Mouse (Mus musculus): ENCODE results near the gene Xrcc5. TPM values are rescaled to one million over a fixed set of nuclear protein-coding genes. Genes with fewer than 3 reads are reported as not detected.

Gene Xrcc5
- polyA plus RNA-seq, 1 experiment from 2014 or later: 24.0 TPM

DNA sequence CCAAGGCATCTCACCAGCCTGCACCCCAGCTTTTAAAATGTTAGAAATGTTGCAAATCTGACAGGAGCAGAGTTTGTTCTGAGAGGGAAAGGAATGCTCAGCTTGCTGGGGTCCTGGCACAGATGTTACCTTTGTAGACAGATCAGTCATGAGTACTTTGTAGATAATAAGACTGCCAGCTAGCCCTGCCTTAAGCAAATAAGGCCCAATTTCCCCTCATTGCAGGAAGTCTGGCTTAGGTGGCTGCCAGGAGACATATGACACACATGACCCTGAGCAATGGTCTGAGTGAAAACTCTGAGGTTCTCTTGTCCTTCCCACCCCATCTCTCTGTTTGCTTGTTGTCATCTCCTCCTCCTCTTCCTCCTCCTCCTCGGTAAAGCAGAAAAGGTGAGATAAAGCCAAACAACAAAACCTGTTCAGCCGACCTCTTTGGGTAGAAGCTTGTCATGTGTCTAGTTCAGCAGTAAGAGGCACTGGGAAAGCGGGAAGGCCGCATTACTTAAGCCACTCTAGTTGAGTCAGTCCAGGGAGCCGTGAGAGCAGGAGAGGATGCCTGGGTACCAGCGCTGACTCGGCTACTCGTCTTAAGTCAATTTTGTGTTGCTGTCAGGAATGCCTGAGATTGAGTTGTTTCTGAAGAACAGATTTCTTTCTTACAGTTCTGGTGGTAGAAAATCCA lies 92.6 kb downstream of the Xrcc5 start:
- Histone ChIP-seq H3K4me3 (replicated peaks) (no peak overlapping the region), H3K27ac (no peak overlapping the region), H3K27me3 (no peaks in the 10 kb centered on the region), H3K9ac (no peak overlapping the region), H3K4me1 (replicated peaks) (no peaks in the 10 kb centered on the region), H3K4me2 (no peak overlapping the region), H3K9me3 (replicated peaks) (no peaks in the 10 kb centered on the region), H3K36me3 (peaks cover 16% of the 10 kb centered on the region)
- 67% methylated on average over 8 of the region's 8 CpGs for WGBS (ENCODE audit: insufficient replicate concordance)
- ATAC-seq (ENCODE audit: low read depth) (no peak), DNase-seq (no peak)

- WGBS (ENCODE audit: insufficient replicate concordance): 73% methylated on average over 9 of the region's 9 CpGs
- no peak overlapping the region for H3K9ac ChIP-seq
These were observed 93.4 kb downstream of the Xrcc5 start for GRCm38 (mm10) chr1:72400616-72401015.

GRCm38 (mm10) chr1:72401331-72402069 lies 94.3 kb downstream of the Xrcc5 start:
- no peak overlapping the region for H3K9ac ChIP-seq
- H3K27me3 ChIP-seq: no peaks in the 10 kb centered on the region
- no peak overlapping the region for H3K4me3 ChIP-seq (replicated peaks)
- ATAC-seq (ENCODE audit: low read depth) (no peak), DNase-seq (no peak)
- H3K4me1 ChIP-seq (replicated peaks): no peaks in the 10 kb centered on the region
- 0 out of 2 replicates have a peak, but pooled peaks cover 5% of the 10 kb centered on the region for H3K36me3 ChIP-seq
- WGBS (ENCODE audit: insufficient replicate concordance): 68% methylated on average over 8 of the region's 8 CpGs
- no peak overlapping the region for H3K27ac ChIP-seq
- no peaks in the 10 kb centered on the region for H3K9me3 ChIP-seq (replicated peaks)
- H3K4me2 ChIP-seq: no peak overlapping the region

More at GRCm38 (mm10) chr1:72400616-72401015, 93.4 kb downstream of the Xrcc5 start:
- Histone ChIP-seq H3K27me3 (no peaks in the 10 kb centered on the region), H3K4me2 (no peak overlapping the region), H3K4me3 (replicated peaks) (no peak overlapping the region), H3K27ac (no peak overlapping the region), H3K36me3 (peaks cover 9% of the 10 kb centered on the region; the same call in 1 of the 2 replicates), H3K9me3 (replicated peaks) (no peaks in the 10 kb centered on the region), H3K4me1 (replicated peaks) (no peaks in the 10 kb centered on the region)
- no peak for DNase-seq
- ATAC-seq (ENCODE audit: low read depth): no peak

DNA sequence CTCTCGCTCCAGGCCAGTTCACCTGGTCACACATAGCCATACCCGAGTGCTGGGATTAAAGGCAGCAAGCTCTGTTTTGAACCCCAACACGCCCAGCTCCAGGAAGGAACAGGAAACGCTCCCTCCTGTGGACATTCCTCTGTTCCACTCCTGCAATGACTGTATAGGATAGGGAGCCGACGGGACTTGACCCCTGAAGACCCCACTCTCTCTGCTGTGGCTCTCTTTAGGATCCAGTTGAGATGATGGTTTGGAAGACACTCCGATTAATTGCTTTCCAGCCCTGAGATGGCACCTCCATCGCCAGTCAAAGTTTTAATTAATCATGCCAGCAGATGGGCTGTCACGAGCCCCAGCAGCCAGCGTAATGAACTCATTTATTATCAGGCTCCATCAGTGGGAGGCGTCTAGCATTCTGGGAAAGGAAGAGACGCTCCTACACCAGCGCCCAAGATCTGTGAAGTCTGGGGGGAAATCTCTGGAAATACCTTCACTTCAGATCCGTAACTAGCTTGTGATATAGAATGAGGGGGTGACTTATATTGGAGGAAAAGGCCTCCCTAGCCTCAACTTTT lies 99.4 kb downstream of the Xrcc5 start:
- Histone ChIP-seq H3K27ac (no peak overlapping the region), H3K9ac (no peak overlapping the region), H3K9me3 (replicated peaks) (no peaks in the 10 kb centered on the region), H3K4me3 (replicated peaks) (no peak overlapping the region), H3K27me3 (no peaks in the 10 kb centered on the region), H3K4me1 (replicated peaks) (no peaks in the 10 kb centered on the region), H3K36me3 (no peaks in the 10 kb centered on the region), H3K4me2 (no peak overlapping the region)
- ATAC-seq (ENCODE audit: low read depth) (no peak), DNase-seq (no peak)
- WGBS (ENCODE audit: insufficient replicate concordance): 52% methylated on average over 14 of the region's 14 CpGs

- Histone ChIP-seq H3K4me3 (replicated peaks) (no peak overlapping the region), H3K9ac (no peak overlapping the region), H3K4me2 (no peak overlapping the region), H3K4me1 (replicated peaks) (no peaks in the 10 kb centered on the region), H3K36me3 (no peaks in the 10 kb centered on the region), H3K27ac (no peak overlapping the region), H3K27me3 (no peaks in the 10 kb centered on the region), H3K9me3 (replicated peaks) (no peaks in the 10 kb centered on the region)
- ATAC-seq (ENCODE audit: low read depth): no peak
- DNase-seq: no peak
- 63% methylated on average over 5 of the region's 5 CpGs for WGBS (ENCODE audit: insufficient replicate concordance)
These were observed 102.7 kb downstream of the Xrcc5 start for GRCm38 (mm10) chr1:72409936-72410335.

DNA sequence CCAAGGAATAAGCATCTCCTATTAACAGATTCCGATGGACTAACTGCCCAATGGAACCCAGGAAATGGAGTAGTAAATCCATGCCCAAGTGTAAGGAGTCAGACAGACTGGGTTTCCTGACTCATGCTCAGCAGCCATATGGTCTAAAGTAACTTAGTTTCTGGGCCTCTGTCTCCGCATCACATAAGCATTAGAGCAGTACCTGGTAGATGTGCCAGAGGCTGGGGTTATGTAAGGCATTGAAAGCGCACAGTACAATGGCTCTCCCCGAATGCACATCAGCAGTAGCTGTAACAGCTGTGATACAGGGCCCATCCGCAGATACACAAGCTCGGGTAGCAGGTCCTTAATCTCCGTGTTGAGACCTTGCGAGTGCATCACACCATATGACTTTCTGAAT lies 103.9 kb downstream of the Xrcc5 start:
- Histone ChIP-seq H3K27ac (no peak overlapping the region), H3K4me2 (no peak overlapping the region), H3K9ac (no peak overlapping the region), H3K4me1 (replicated peaks) (no peaks in the 10 kb centered on the region), H3K9me3 (replicated peaks) (no peaks in the 10 kb centered on the region), H3K27me3 (no peaks in the 10 kb centered on the region), H3K36me3 (no peaks in the 10 kb centered on the region), H3K4me3 (replicated peaks) (no peak overlapping the region)
- WGBS (ENCODE audit: insufficient replicate concordance): 77% methylated on average over 8 of the region's 8 CpGs
- DNase-seq (no peak), ATAC-seq (ENCODE audit: low read depth) (no peak)

GRCm38 (mm10) chr1:72413205-72413604 lies 106.0 kb downstream of the Xrcc5 start:
- no peaks in the 10 kb centered on the region for H3K9me3 ChIP-seq (replicated peaks)
- no peaks in the 10 kb centered on the region for H3K27me3 ChIP-seq
- WGBS (ENCODE audit: insufficient replicate concordance): 60% methylated on average over 8 of the region's 8 CpGs
- ATAC-seq (ENCODE audit: low read depth): no peak
- H3K4me1 ChIP-seq (replicated peaks): no peaks in the 10 kb centered on the region
- H3K9ac ChIP-seq: no peak overlapping the region
- H3K4me3 ChIP-seq (replicated peaks): no peak overlapping the region
- H3K27ac ChIP-seq: no peak overlapping the region
- H3K4me2 ChIP-seq: no peak overlapping the region
- no peak for DNase-seq
- no peaks in the 10 kb centered on the region for H3K36me3 ChIP-seq

GRCm38 (mm10) chr1:72414133-72414532 lies 106.9 kb downstream of the Xrcc5 start:
- DNase-seq (no peak), ATAC-seq (ENCODE audit: low read depth) (no peak)
- Histone ChIP-seq H3K27ac (no peak overlapping the region), H3K4me2 (no peak overlapping the region), H3K4me1 (replicated peaks) (no peaks in the 10 kb centered on the region), H3K4me3 (replicated peaks) (no peak overlapping the region), H3K27me3 (no peaks in the 10 kb centered on the region), H3K36me3 (no peaks in the 10 kb centered on the region), H3K9ac (no peak overlapping the region), H3K9me3 (replicated peaks) (no peaks in the 10 kb centered on the region)
- WGBS (ENCODE audit: insufficient replicate concordance): 69% methylated on average over 8 of the region's 8 CpGs

DNA sequence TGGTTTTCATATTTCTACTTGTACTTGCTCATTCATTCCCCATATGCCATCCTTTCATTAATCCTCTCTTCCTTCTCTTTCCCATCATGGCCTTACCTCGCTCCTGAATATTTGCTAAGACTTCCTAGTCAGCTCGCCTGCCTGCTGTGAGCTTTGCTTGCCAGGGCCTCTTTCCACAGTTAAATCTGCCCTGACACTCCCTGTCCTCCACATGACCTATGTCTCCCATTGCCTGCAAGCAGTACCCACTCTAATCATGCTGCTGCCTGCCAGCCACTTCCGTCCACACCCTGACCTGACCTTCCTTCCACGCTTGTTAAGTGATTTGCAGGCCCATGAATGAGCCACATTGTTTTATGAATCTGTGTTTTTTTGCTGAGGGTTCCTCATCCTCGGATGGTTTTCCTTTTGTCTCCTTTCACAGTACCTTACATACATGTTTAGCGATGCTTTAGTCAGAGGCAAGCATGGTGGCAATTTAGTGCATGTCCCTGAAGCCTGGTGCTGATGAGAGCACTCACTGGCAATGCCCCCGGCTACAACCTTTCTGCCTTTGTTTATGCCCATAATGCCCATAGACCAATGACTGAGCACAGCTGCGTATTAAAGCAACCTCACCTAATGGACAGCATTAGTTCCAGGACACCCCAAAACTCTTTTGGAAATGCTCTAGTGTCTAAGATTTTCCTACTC lies 107.5 kb downstream of the Xrcc5 start:
- H3K9me3 ChIP-seq (replicated peaks): no peaks in the 10 kb centered on the region
- no peak overlapping the region for H3K4me2 ChIP-seq
- H3K4me3 ChIP-seq (replicated peaks): no peak overlapping the region
- no peaks in the 10 kb centered on the region for H3K27me3 ChIP-seq
- H3K36me3 ChIP-seq: no peaks in the 10 kb centered on the region
- no peak overlapping the region for H3K9ac ChIP-seq
- no peaks in the 10 kb centered on the region for H3K4me1 ChIP-seq (replicated peaks)
- DNase-seq: no peak
- WGBS (ENCODE audit: insufficient replicate concordance): 67% methylated on average over 8 of the region's 8 CpGs
- ATAC-seq (ENCODE audit: low read depth): no peak
- H3K27ac ChIP-seq: no peak overlapping the region

- no peaks in the 10 kb centered on the region for H3K36me3 ChIP-seq
- H3K27ac ChIP-seq: no peak overlapping the region
- DNase-seq (no peak), ATAC-seq (ENCODE audit: low read depth) (no peak)
- no peaks in the 10 kb centered on the region for H3K27me3 ChIP-seq
- no peaks in the 10 kb centered on the region for H3K9me3 ChIP-seq (replicated peaks)
- no peak overlapping the region for H3K4me2 ChIP-seq
- WGBS (ENCODE audit: insufficient replicate concordance): 57% methylated on average over 8 of the region's 8 CpGs
- no peaks in the 10 kb centered on the region for H3K4me1 ChIP-seq (replicated peaks)
- no peak overlapping the region for H3K4me3 ChIP-seq (replicated peaks)
- H3K9ac ChIP-seq: no peak overlapping the region
These were observed 111.8 kb downstream of the Xrcc5 start for GRCm38 (mm10) chr1:72418744-72419655.

Data from liver, embryonic 13.5 days (tissue).